ENCODE assay signal across 31 mouse cellular contexts in genomic region chr11:4101851-4102250, GRCm38 (mm10). TPM values are rescaled to one million over a fixed set of nuclear protein-coding genes. Genes with fewer than 3 reads are reported as not detected.
DNase-seq lines count a peak whose midpoint lies in the region; ATAC-seq and TF ChIP-seq lines count a peak whose summit lies in the region.
"Had no signal": no experiment of that assay in that cellular context is flagged by ENCODE, and none has a peak within 500 bp of the region (broad histone marks: within the 10 kb centered on the region; RNA-seq: fewer than 3 reads in every experiment).

No protein-coding gene starts in this region.

- H3ac ChIP-seq in C2C12 (ENCODE audit: control insufficient read depth, insufficient read length, low read depth) (no peak overlapping the region), myocyte (ENCODE audit: control insufficient read depth, insufficient read length) (no peak overlapping the region)

- peak overlapping the region; percentile 79 for H3K27ac ChIP-seq in layer of hippocampus, adult 2 months
- no peak overlapping the region for H3K27ac ChIP-seq in heart, embryonic 11.5 days (ENCODE audit: low read depth, low read length)
- H3K27ac ChIP-seq: forebrain, embryonic 10.5 days; heart, embryonic 13.5 days; hindbrain, embryonic 12.5 days; liver, embryonic 13.5 days; midbrain, embryonic 12.5 days had no signal

- 72% methylated on average over 5 of the region's 5 CpGs for WGBS in heart, embryonic 11.5 days (ENCODE audit: insufficient replicate concordance)

- H3K4me1 ChIP-seq in heart, embryonic 11.5 days (ENCODE audit: control insufficient read depth, insufficient read depth, low read length): 0 out of 2 replicates have a peak, but pooled peaks cover 3% of the 10 kb centered on the region

- no peaks in the 10 kb centered on the region for H3K9me3 ChIP-seq in heart, embryonic 11.5 days (replicated peaks; ENCODE audit: control insufficient read depth, low read length)
- H3K9me3 ChIP-seq: forebrain, embryonic 10.5 days; heart, embryonic 13.5 days; hindbrain, embryonic 12.5 days; liver, embryonic 13.5 days; midbrain, embryonic 12.5 days had no signal

- peak; percentile 36 for ATAC-seq in Patski
- no peak for ATAC-seq in heart, embryonic 11.5 days (replicated peaks; ENCODE audit: insufficient number of reproducible peaks, low FRiP score, low TSS enrichment)
- ATAC-seq in inflammation-experienced regulatory T-cells, adult 6 months: no peak
- ATAC-seq: CD4-positive, CD25-positive, alpha-beta regulatory T cell, adult 4 months; forebrain, postnatal 0 days had no signal

- no peak for DNase-seq in layer of hippocampus, adult 2 months (ENCODE audit: low spot score in 2 of 2)
- no peak for DNase-seq in layer of hippocampus, postnatal 14 days (ENCODE audit: low spot score in 2 of 2)
- no peak for DNase-seq in Patski (ENCODE audit: low read depth, low spot score)
- DNase-seq: adrenal gland, postnatal 25 days; cerebellum, adult 18-20 months; cerebellum, postnatal 25 days; forebrain, postnatal 0 days; gastrocnemius, postnatal 14 days; heart, adult 18-20 months; heart, postnatal 14 days; kidney, adult 8-10 months; kidney, postnatal 14 days; layer of hippocampus, postnatal 36 days; liver, embryonic 13.5 days; lung, adult 2 months; lung, postnatal 14 days; retina, postnatal 1 day; thymus, postnatal 25 days had no signal

- TF ChIP-seq POLR2A in myocyte (IDR thresholded peaks at IDR 0.05; ENCODE audit: insufficient read length, low read depth): no peak

- no peak for TF ChIP-seq CTCF in layer of hippocampus, adult 2 months (conservative IDR thresholded peaks at IDR 0.05)
- no peak for TF ChIP-seq CTCF in C2C12 (IDR thresholded peaks at IDR 0.05; ENCODE audit: control insufficient read depth, insufficient read depth, insufficient read length)
- no peak for TF ChIP-seq CTCF in Patski (IDR thresholded peaks at IDR 0.05)

- H3K4me2 ChIP-seq in myocyte (ENCODE audit: low read depth): peak overlapping the region; percentile 47
- H3K4me2 ChIP-seq in heart, embryonic 11.5 days: no peak overlapping the region
- H3K4me2 ChIP-seq: heart, embryonic 13.5 days; hindbrain, embryonic 12.5 days; liver, embryonic 13.5 days; midbrain, embryonic 12.5 days had no signal

- in situ Hi-C loops in Patski (cut with MboI; ENCODE audit: low pct_unique_long_range_greater_than_20kb): loop anchor here (10.0 kb wide), 1 partner anchor 203 kb away; no protein-coding TSS in a partner anchor

- H3K27me3 ChIP-seq in C2C12 (ENCODE audit: control insufficient read depth, insufficient read depth, insufficient read length) (no peaks in the 10 kb centered on the region), Patski (no peaks in the 10 kb centered on the region), myocyte (ENCODE audit: control insufficient read depth, insufficient read depth, insufficient read length) (no peaks in the 10 kb centered on the region)
- H3K27me3 ChIP-seq in heart, embryonic 11.5 days (ENCODE audit: control insufficient read depth, insufficient read depth, low read length): no peaks in the 10 kb centered on the region
- H3K27me3 ChIP-seq: hindbrain, embryonic 12.5 days; liver, embryonic 13.5 days; midbrain, embryonic 12.5 days had no signal

- no peak overlapping the region for H3K9ac ChIP-seq in heart, embryonic 11.5 days (ENCODE audit: low read depth, low read length)
- H3K9ac ChIP-seq: forebrain, postnatal 0 days; heart, embryonic 13.5 days; hindbrain, embryonic 12.5 days; liver, embryonic 13.5 days; midbrain, embryonic 12.5 days had no signal

- CTCF ChIA-PET in Patski (lab: Charles Lee): interaction anchor here (1.4 to 1.6 kb wide), 2 partner anchors 17 to 33 kb away, joined by 4 read pairs; no protein-coding TSS in a partner anchor

- H3K36me3 ChIP-seq in C2C12 (ENCODE audit: control insufficient read depth, insufficient read depth) (no peaks in the 10 kb centered on the region), myocyte (ENCODE audit: control insufficient read depth, insufficient read depth) (no peaks in the 10 kb centered on the region)
- H3K36me3 ChIP-seq in heart, embryonic 11.5 days (ENCODE audit: control insufficient read depth, insufficient read depth, low read length): no peaks in the 10 kb centered on the region
- H3K36me3 ChIP-seq: forebrain, embryonic 10.5 days; heart, embryonic 13.5 days; hindbrain, embryonic 12.5 days; liver, embryonic 13.5 days; midbrain, embryonic 12.5 days had no signal

- no peaks in the 10 kb centered on the region for H3K79me3 ChIP-seq in C2C12 (ENCODE audit: low read depth)

- no peak overlapping the region for H3K4me3 ChIP-seq in layer of hippocampus, adult 2 months
- no peak overlapping the region for H3K4me3 ChIP-seq in C2C12 (ENCODE audit: insufficient read depth, poor library complexity, severe bottlenecking)
- no peak overlapping the region for H3K4me3 ChIP-seq in myocyte
- H3K4me3 ChIP-seq in heart, embryonic 11.5 days (ENCODE audit: low read depth, low read length): no peak overlapping the region
- H3K4me3 ChIP-seq: forebrain, embryonic 10.5 days; heart, embryonic 13.5 days; hindbrain, embryonic 12.5 days; liver, embryonic 13.5 days; midbrain, embryonic 12.5 days had no signal

- H3K79me2 ChIP-seq in C2C12 (ENCODE audit: control insufficient read depth, insufficient read depth): no peaks in the 10 kb centered on the region
- H3K79me2 ChIP-seq in myocyte (ENCODE audit: control insufficient read depth, insufficient read depth): no peaks in the 10 kb centered on the region

- POLR2A ChIA-PET in Patski (lab: Charles Lee): no interaction called here

TF ChIP-seq in C2C12, 6 proteins besides CTCF, POLR2A, EP300 and RAD21:
- peak; percentile 40 for TF ChIP-seq CEBPB (IDR thresholded peaks at IDR 0.05; ENCODE audit: low read depth)
- TF ChIP-seq MYOD1 (IDR thresholded peaks at IDR 0.05; ENCODE audit: control insufficient read depth, insufficient read length, low read depth): peak; percentile 99
- no peak for TF ChIP-seq MAX (IDR thresholded peaks at IDR 0.05)
- TF ChIP-seq MYOG (IDR thresholded peaks at IDR 0.05; ENCODE audit: control insufficient read depth, extremely low read depth, insufficient read length): no peak

TF ChIP-seq in myocyte, 11 proteins besides CTCF, POLR2A, EP300 and RAD21:
- TF ChIP-seq TCF3 (IDR thresholded peaks at IDR 0.05; ENCODE audit: insufficient read length, low read depth): peak; percentile 63
- TF ChIP-seq MAX (IDR thresholded peaks at IDR 0.05; ENCODE audit: low read depth): no peak
- peak in 2 of 3 experiments; percentile 37 to 55 for TF ChIP-seq MYOG (IDR thresholded peaks at IDR 0.05; ENCODE audit: control insufficient read depth in 1 of 3, insufficient read depth in 1 of 3, insufficient read length in 2 of 3, low read depth in 2 of 3)
- TF ChIP-seq POLR2AphosphoS2 (IDR thresholded peaks at IDR 0.05; ENCODE audit: insufficient read length, low read depth): no peak
- no peak for TF ChIP-seq SRF (IDR thresholded peaks at IDR 0.05; ENCODE audit: control insufficient read depth, insufficient read length, low read depth)
- peak; percentile 89 to 99 (median 96) for TF ChIP-seq MYOD1 (IDR thresholded peaks at IDR 0.05; ENCODE audit: control insufficient read depth in 1 of 3, insufficient read length in 2 of 3, low read depth in 2 of 3)
- TF ChIP-seq TCF12 (IDR thresholded peaks at IDR 0.05; ENCODE audit: insufficient read depth, poor library complexity, severe bottlenecking): no peak
- TF ChIP-seq E2F4 (IDR thresholded peaks at IDR 0.05; ENCODE audit: insufficient read depth): no peak
- TF ChIP-seq REST (IDR thresholded peaks at IDR 0.05; ENCODE audit: insufficient read depth, insufficient read length): no peak

RNA-seq across cellular contexts. Expression of gene Mtfp1, which starts 6.6 kb away (rescaled TPM):
- 100 to 1,000 TPM; 115 to 119 TPM for total RNA-seq in layer of hippocampus, adult 2 months (2021)
- 100 to 1,000 TPM in 1 of 2 experiments, 10 to 100 TPM in 1; 95.0 to 100 TPM for total RNA-seq in layer of hippocampus, postnatal 14 days (2021)
- polyA plus RNA-seq in C2C12 (2012; fragmentation: generic; extraction: Trizol) (10.8 TPM), Patski (2021) (15.1 TPM), myocyte (2012; fragmentation: generic; extraction: Trizol) (21.1 TPM)
- polyA plus RNA-seq in heart, embryonic 11.5 days (2014; fragmentation: Nextera tagmentation; extraction: Ambion mirVana): 20.8 and 21.0 TPM in 2 replicates
- polyA plus RNA-seq in inflammation-experienced regulatory T-cells, adult 6 months (2017; shearing (Covaris generic)): 1 to 10 TPM; 1.1 to 3.8 (median 3.2) TPM

RNA-seq across cellular contexts. Expression of gene Sec14l2, which starts 21.4 kb away (rescaled TPM):
- 10 to 100 TPM; 62.8 to 67.6 TPM for total RNA-seq in layer of hippocampus, adult 2 months (2021)
- 10 to 100 TPM; 43.2 to 44.3 TPM for total RNA-seq in layer of hippocampus, postnatal 14 days (2021)
- polyA plus RNA-seq in C2C12 (2012; fragmentation: generic; extraction: Trizol): 7.3 TPM
- polyA plus RNA-seq in Patski (2021): 23.6 TPM
- 10.9 TPM for polyA plus RNA-seq in myocyte (2012; fragmentation: generic; extraction: Trizol)
- 0.93 and 1.1 TPM in 2 replicates for polyA plus RNA-seq in heart, embryonic 11.5 days (2014; fragmentation: Nextera tagmentation; extraction: Ambion mirVana)
- polyA plus RNA-seq in inflammation-experienced regulatory T-cells, adult 6 months (2017; shearing (Covaris generic)): 1 to 10 TPM in 2 of 3 experiments, under 1 TPM in 1; 0.79 to 2.7 (median 1.3) TPM

RNA-seq across cellular contexts. Expression of gene Rnf215, which starts 33.2 kb away (rescaled TPM):
- 10 to 100 TPM; 33.8 to 35.6 TPM for total RNA-seq in layer of hippocampus, adult 2 months (2021)
- 10 to 100 TPM; 34.4 to 38.2 TPM for total RNA-seq in layer of hippocampus, postnatal 14 days (2021)
- polyA plus RNA-seq in C2C12 (2012; fragmentation: generic; extraction: Trizol): 13.6 TPM
- polyA plus RNA-seq in Patski (2021): 31.8 TPM
- polyA plus RNA-seq in myocyte (2012; fragmentation: generic; extraction: Trizol): 18.1 TPM
- 13.7 and 15.3 TPM in 2 replicates for polyA plus RNA-seq in heart, embryonic 11.5 days (2014; fragmentation: Nextera tagmentation; extraction: Ambion mirVana)
- polyA plus RNA-seq in inflammation-experienced regulatory T-cells, adult 6 months (2017; shearing (Covaris generic)): 10 to 100 TPM in 1 of 3 experiments, 1 to 10 TPM in 2; 7.5 to 10.4 (median 8.4) TPM

RNA-seq across cellular contexts. Expression of gene Sec14l3, which starts 37.2 kb away (rescaled TPM):
- total RNA-seq in layer of hippocampus, adult 2 months (2021): 1 to 10 TPM; 1.3 to 2.6 TPM
- 1 to 10 TPM; 3.1 TPM for total RNA-seq in layer of hippocampus, postnatal 14 days (2021)
- polyA plus RNA-seq in C2C12 (2012; fragmentation: generic; extraction: Trizol) (not detected), Patski (2021) (not detected), myocyte (2012; fragmentation: generic; extraction: Trizol) (not detected)
- not detected in 2 replicates for polyA plus RNA-seq in heart, embryonic 11.5 days (2014; fragmentation: Nextera tagmentation; extraction: Ambion mirVana)
- not detected for polyA plus RNA-seq in inflammation-experienced regulatory T-cells, adult 6 months (2017; shearing (Covaris generic))
- total RNA-seq: adrenal gland, postnatal 25 days; gastrocnemius, postnatal 14 days; megakaryocyte, adult 5-6 weeks had no signal
- polyA plus RNA-seq: CD4-positive, CD25-positive, alpha-beta regulatory T cell, adult 4 months; forebrain, embryonic 10.5 days; heart, embryonic 13.5 days; hindbrain, embryonic 12.5 days; limb, embryonic 14.5 days; liver, embryonic 13.5 days; midbrain, embryonic 12.5 days; neural tube, embryonic 11.5 days; spleen, adult 2 months had no signal

RNA-seq across cellular contexts. Expression of gene Ccdc157, which starts 58.2 kb away (rescaled TPM):
- 10 to 100 TPM; 12.2 to 12.8 TPM for total RNA-seq in layer of hippocampus, adult 2 months (2021)
- total RNA-seq in layer of hippocampus, postnatal 14 days (2021): 10 to 100 TPM; 13.0 to 13.1 TPM
- 3.7 TPM for polyA plus RNA-seq in C2C12 (2012; fragmentation: generic; extraction: Trizol)
- 17.3 TPM for polyA plus RNA-seq in Patski (2021)
- 5.6 TPM for polyA plus RNA-seq in myocyte (2012; fragmentation: generic; extraction: Trizol)
- polyA plus RNA-seq in heart, embryonic 11.5 days (2014; fragmentation: Nextera tagmentation; extraction: Ambion mirVana): 2.2 and 2.6 TPM in 2 replicates
- 1 to 10 TPM; 1.5 to 2.9 (median 2.9) TPM for polyA plus RNA-seq in inflammation-experienced regulatory T-cells, adult 6 months (2017; shearing (Covaris generic))
